In genomic region chr15:51696344-51697016, GRCm38 (mm10) we compare ENCODE assay signal across 8 mouse cellular contexts.
DNase-seq lines count a peak whose midpoint lies in the region; ATAC-seq lines count a peak whose summit lies in the region.
"Had no signal": no experiment of that assay in that cellular context is flagged by ENCODE, and none has a peak within 500 bp of the region (broad histone marks: within the 10 kb centered on the region; RNA-seq: fewer than 3 reads in every experiment).

No protein-coding gene starts in this region.

- no peaks in the 10 kb centered on the region for H3K36me3 ChIP-seq in limb, embryonic 11.5 days (ENCODE audit: control insufficient read depth, insufficient read depth, low read length)
- H3K36me3 ChIP-seq: hindbrain, embryonic 15.5 days had no signal

- H3K9ac ChIP-seq in limb, embryonic 11.5 days (ENCODE audit: low read length), result no peak overlapping the region
- H3K9ac ChIP-seq: hindbrain, embryonic 15.5 days had no signal

- peak; percentile 51 for DNase-seq in ovary, postnatal 36 days (ENCODE audit: low spot score)
- no peak for DNase-seq in ovary, adult 18-20 months (ENCODE audit: low spot score)
- peak; percentile 70 for DNase-seq in ZHBTc4 (ENCODE audit: low read depth, low spot score)
- peak; percentile 28 for DNase-seq in cerebellum, adult 9-10 months
- peak; percentile 57 to 76 for DNase-seq in heart, postnatal 10 days
- peak; percentile 41 for DNase-seq in limb, embryonic 11.5 days (ENCODE audit: low spot score)
- DNase-seq in right cerebral cortex, postnatal 14 days, result peak; percentile 40

- 85% methylated on average over 11 of the region's 11 CpGs for WGBS in limb, embryonic 11.5 days

- ATAC-seq in limb, embryonic 11.5 days (ENCODE audit: insufficient number of reproducible peaks, low FRiP score, low TSS enrichment, low read depth), result no peak

- no peak overlapping the region for H3K4me3 ChIP-seq in limb, embryonic 11.5 days (ENCODE audit: low read depth, low read length)
- H3K4me3 ChIP-seq: hindbrain, embryonic 15.5 days had no signal

- no peak overlapping the region for H3K4me2 ChIP-seq in limb, embryonic 11.5 days (ENCODE audit: low read depth, severe bottlenecking)
- H3K4me2 ChIP-seq: hindbrain, embryonic 15.5 days had no signal

- H3K9me3 ChIP-seq in limb, embryonic 11.5 days (ENCODE audit: control insufficient read depth, low read length), result no peaks in the 10 kb centered on the region
- H3K9me3 ChIP-seq: hindbrain, embryonic 15.5 days had no signal

- no peak overlapping the region for H3K27ac ChIP-seq in limb, embryonic 11.5 days (replicated peaks; ENCODE audit: low read depth, low read length)
- H3K27ac ChIP-seq: hindbrain, embryonic 15.5 days had no signal

- H3K4me1 ChIP-seq in limb, embryonic 11.5 days (ENCODE audit: control insufficient read depth, insufficient read depth, low read length), result no peaks in the 10 kb centered on the region
- H3K4me1 ChIP-seq: hindbrain, embryonic 15.5 days had no signal

- H3K27me3 ChIP-seq in limb, embryonic 11.5 days (ENCODE audit: control insufficient read depth, insufficient read depth, low read length), result no peaks in the 10 kb centered on the region
- H3K27me3 ChIP-seq: hindbrain, embryonic 15.5 days had no signal

- intact Hi-C loops in heart, postnatal 10 days (cut with DNase I), result loop anchor here (1.0 to 10.0 kb wide), 3 partner anchors 101 to 468 kb away; no protein-coding TSS in a partner anchor
